Mouse (Mus musculus) layer of hippocampus, adult 9-11 months (tissue): Measurements from ENCODE around the gene Dazap1.
A peak's percentile ranks its signal among the peaks of the same experiment; 100 is the strongest.

Experiments
- DNase-seq: peaks from one replicate; pipeline ENCODE4 v3.0.0; 2022

Gene Dazap1

GRCm38 (mm10) chr10:80250059-80250458 lies 11.2 kb upstream of the Dazap1 start:
- DNase-seq: no peak

GRCm38 (mm10) chr10:80250573-80250972 lies 10.7 kb upstream of the Dazap1 start:
- DNase-seq: no peak

GRCm38 (mm10) chr10:80252011-80252410 lies 9.3 kb upstream of the Dazap1 start:
- no peak for DNase-seq

- no peak for DNase-seq
Observed at GRCm38 (mm10) chr10:80252493-80253274, 8.6 kb upstream of the Dazap1 start.

GRCm38 (mm10) chr10:80253551-80253950 lies 7.7 kb upstream of the Dazap1 start:
- DNase-seq: no peak

- no peak for DNase-seq
Observed at GRCm38 (mm10) chr10:80254331-80255297, 6.7 kb upstream of the Dazap1 start.

GRCm38 (mm10) chr10:80255881-80256535 lies 5.3 kb upstream of the Dazap1 start:
- no peak for DNase-seq

GRCm38 (mm10) chr10:80257936-80258335 lies 3.4 kb upstream of the Dazap1 start:
- no peak for DNase-seq

- no peak for DNase-seq
Observed at GRCm38 (mm10) chr10:80258752-80259462, 2.4 kb upstream of the Dazap1 start.

GRCm38 (mm10) chr10:80259463-80259805 lies 1.9 kb upstream of the Dazap1 start:
- DNase-seq: no peak

- peak; percentile 87 for DNase-seq
Observed at GRCm38 (mm10) chr10:80259861-80260641, 1.2 kb upstream of the Dazap1 start.

GRCm38 (mm10) chr10:80261585-80261968 lies 291 bp downstream of the Dazap1 start:
- peak; percentile 97 for DNase-seq

- no peak for DNase-seq
Observed at GRCm38 (mm10) chr10:80262169-80262568, 883 bp downstream of the Dazap1 start.

- DNase-seq: no peak
Observed at GRCm38 (mm10) chr10:80262776-80263365, 1.6 kb downstream of the Dazap1 start.

- DNase-seq: peak; percentile 99
Observed at GRCm38 (mm10) chr10:80264341-80265148, 3.3 kb downstream of the Dazap1 start.

GRCm38 (mm10) chr10:80265149-80265486 lies 3.8 kb downstream of the Dazap1 start:
- no peak for DNase-seq

GRCm38 (mm10) chr10:80270099-80270498 lies 8.8 kb downstream of the Dazap1 start:
- DNase-seq: no peak

- no peak for DNase-seq
Observed at GRCm38 (mm10) chr10:80270734-80271181, 9.5 kb downstream of the Dazap1 start.

- no peak for DNase-seq
Observed at GRCm38 (mm10) chr10:80271186-80271843, 10.0 kb downstream of the Dazap1 start.
